Mouse (Mus musculus) megakaryocyte, embryonic 14.5 days (primary cell): Measurements from ENCODE around the gene Mtx3.

Experiments
- FLI1 ChIP-seq: IDR thresholded peaks from 2 replicates; pipeline ENCODE4 v1.6.1; 2012; ENCODE audit warnings: low read length, inconsistent platforms, mixed read lengths
- GATA1 ChIP-seq: IDR thresholded peaks from 3 replicates; pipeline ENCODE4 v1.6.1; 2012; ENCODE audit warnings: mixed read lengths, low read length, inconsistent platforms, borderline replicate concordance

- TF ChIP-seq GATA1 (no peak), FLI1 (no peak)
Observed at GRCm38 (mm10) chr13:92866680-92867079, 22.1 kb downstream of the Mtx3 start.
